Mouse (Mus musculus): ENCODE data around the gene Fn1.

Fn1 gene

DNA sequence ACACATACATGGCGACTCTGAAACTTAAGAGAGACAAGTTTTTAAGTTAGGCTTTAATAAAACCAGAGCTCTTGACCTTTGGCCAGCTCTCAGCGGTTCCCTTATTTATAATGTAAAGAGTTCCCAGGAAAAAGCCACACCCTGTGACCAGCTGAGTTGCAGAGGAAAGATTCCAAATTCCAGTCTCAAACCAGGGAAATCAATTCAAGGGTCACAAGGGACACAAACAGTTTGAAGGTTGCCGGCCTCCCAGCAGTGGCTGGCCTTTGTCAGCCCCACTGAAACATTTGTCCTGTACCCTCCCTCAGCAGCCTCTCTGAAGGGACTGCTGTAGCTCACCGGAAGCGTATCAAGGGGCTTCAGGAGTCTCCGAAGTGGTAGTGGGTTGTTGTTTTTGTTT is 2.3 kb downstream of the Fn1 start:
- CTCF ChIA-PET: no interaction called here

DNA sequence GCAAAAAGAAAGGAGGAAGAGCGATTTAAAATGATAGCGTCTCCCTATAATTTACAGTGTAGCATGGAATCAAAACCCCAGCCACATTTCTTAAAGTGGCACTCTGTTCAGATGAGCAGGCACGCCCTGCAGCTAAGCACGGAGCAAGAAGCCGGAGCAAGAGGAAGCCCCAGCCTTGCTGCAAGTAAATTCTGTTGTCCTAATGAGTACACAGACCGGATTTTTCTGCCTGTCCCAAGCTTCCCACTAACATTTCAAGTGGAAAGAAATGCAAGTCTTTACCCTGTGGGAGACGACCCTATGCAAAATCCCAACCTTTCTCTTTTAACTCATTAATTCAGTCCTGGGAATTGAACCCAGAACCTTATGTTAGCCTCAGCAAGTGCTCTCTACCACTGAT is 4.8 kb downstream of the Fn1 start:
- CTCF ChIA-PET: no interaction called here

DNA sequence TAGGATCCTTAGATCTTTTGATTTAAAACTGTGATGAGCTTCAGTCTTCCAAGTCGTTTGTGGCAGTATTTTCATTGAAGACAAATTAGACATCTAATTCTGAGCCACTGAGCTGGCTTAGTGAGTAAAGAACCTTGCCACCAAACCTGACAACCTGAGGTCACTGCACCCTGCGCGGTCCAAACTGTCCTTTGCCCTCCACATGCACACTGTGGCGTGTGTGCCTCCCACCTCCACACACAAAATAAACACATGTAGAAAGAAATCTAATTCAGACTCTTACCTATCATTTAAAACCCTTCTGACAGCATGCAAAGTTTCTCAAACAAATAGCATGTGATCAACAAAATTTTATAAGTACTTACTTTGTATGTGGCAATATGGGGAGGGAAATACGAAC is 6.2 kb downstream of the Fn1 start:
- CTCF ChIA-PET: no interaction called here

DNA sequence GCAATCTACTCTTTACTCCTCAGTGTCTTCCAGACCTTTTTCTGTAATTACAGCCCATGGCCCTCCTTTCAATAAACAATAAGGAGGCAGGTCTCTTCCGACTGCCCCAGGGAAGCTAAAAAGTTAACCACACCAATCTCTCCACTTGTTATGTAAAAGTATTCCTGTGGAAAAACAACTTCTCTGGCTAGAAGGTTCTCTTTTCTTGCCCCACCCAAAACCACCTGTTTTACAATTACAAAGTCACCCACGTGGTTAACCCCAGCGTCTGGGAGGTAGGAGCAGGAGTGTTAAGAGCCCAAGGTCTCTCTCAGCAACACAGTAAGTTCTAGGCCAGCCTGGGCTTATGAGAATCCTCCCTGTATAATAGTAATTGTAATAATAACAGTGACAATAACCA is 7.0 kb downstream of the Fn1 start:
- CTCF ChIA-PET: no interaction called here

DNA sequence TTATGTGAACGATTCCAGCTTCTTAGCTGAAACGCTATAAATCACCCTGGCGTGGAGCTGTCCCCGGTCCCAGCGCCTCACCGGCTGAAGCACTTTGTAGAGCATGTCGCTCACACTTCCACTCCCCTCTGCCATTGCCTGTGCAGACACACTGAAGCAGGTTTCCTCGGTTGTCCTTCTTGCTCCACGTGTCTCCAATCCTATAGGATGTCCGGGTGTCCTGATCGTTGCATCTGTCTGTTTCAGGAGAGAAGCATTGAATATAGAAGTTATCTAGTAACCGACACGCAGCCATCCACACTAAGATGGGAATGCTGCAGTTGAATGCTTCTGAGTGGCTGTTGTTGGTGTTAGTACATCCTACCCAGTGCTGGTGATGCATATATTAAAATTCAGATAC is 7.5 kb downstream of the Fn1 start:
- CTCF ChIA-PET: no interaction called here

DNA sequence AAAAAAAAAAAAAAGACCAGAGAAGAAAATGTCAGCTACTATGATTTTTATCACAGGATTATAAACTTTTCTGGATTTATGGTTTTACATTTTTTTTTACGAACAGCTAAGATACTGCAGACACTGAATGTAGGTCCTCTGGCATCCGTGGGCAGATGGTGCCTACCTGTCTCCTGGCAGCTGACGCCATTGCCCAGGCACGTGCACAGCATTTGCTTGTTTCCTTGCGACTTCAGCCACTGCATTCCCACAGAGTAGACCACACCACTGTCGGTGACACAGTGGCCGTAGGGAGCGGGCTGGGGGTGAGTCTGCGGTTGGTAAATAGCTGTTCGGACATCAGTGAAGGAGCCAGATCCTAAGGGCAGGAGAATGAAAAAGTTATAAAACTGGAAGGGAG is 10.2 kb downstream of the Fn1 start:
- CTCF ChIA-PET: no interaction called here

DNA sequence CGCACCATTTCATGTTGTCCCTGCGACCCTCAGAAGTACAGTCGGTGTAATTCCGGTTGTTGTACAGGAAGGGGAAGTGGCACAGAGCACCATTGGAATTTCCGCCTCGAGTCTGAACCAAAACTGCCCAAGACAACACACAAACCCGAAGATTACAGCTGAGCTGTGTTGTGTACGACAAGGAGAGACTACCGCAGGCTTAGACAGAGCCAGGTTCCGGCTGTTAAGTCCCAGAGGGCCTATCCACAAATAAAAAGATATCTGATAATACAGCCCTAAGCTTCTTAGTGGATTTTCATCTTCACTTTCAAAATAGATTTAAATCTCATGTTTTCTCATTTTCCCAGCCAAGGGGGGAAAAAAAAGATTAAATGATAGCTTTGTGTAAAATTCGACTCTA is 11.8 kb downstream of the Fn1 start:
- CTCF ChIA-PET: no interaction called here

DNA sequence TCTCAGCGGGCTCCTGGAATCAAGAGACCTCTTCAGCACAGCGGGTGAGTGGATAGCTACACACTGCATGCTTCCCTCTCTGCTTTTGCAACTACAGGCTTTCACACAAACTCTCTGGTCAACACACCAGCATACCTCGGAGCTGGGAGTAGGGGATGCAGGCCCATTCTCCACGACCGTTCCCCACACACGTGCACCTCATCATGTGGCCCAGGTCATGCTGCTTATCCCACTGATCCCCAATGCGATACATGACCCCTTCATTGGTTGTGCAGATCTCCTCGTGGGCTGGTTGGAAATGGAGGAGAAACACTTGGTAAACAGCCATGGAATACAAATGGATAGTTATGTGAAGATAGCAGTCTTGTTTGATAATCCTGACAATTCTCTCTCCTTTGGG is 12.8 kb downstream of the Fn1 start:
- CTCF ChIA-PET: no interaction called here

DNA sequence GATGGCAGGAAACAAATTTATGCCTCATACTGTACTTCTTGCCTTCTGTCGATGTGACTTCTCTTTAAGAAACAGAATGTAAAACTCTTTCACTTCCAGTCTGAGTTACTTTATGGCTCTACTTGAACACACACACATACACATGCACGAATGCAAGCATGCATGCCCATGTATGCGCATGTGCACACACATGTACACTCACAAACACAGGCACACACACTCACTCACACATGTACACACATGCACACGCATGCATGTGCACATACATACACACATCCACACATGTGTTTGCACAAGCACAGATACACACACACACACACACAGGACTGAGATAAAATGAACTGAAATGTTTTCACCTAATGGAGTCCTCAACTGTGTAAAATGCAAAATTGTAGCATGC is 16.3 kb downstream of the Fn1 start:
- CTCF ChIA-PET: no interaction called here

DNA sequence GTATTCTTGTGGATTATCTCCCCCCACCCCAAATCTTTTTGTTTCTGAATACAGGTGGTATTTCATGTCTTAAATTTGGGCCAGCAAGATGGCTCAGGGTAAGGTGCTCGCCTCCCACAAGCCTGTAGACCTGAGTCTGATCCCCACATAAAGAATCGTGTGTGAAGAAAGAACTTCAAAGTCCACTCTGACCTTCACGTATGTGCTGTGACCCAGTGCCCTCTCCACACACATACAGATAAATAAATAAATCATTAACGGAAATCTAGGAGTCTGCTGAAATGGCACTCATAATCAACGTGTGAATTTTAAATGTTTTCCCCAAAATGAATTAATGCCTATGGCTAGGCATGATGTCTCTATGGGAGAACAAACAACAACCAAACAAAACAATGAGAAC is 16.9 kb downstream of the Fn1 start:
- CTCF ChIA-PET: no interaction called here

DNA sequence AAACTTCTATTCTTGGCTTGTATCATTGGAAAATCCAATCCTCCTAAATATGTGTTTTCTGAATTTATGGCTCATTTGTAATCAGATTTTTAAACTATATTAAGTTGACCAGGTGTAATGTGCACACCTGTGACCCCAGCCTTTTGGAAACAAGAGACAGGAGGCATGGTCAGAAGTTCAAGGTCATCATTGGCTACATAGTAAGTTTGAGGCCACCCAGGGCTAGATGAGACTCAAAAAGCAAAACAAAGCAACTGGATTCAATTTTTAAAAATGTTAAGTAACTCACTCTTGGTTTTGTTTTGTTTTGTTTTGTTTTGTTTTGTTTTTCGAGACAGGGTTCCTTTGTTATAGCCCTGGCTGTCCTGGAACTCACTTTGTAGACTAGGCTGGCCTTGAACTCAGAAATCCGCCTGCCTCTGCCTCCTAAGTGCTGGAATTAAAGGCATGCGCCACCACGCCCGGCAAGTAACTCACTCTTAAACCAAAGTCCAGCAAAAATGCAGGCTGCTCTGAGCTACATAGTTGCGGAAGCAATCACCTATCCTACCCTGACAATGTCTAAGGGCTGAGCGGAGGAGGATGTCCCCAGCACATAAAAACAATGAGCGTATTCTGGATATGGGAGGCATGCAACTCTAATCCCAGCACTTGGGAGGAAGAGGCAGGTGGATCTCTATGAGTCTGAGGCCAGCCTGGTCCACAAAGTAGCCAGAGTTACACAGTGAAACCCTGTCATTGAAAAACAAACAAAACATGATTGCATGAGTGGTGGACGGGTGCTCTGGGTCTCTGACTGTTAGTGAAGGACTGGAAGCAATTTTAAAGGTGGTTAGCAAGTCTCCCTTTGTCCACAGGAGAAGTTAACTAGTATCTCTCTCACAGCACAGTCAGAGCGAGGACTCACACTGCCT is 17.6 kb downstream of the Fn1 start:
- CTCF ChIA-PET: no interaction called here

DNA sequence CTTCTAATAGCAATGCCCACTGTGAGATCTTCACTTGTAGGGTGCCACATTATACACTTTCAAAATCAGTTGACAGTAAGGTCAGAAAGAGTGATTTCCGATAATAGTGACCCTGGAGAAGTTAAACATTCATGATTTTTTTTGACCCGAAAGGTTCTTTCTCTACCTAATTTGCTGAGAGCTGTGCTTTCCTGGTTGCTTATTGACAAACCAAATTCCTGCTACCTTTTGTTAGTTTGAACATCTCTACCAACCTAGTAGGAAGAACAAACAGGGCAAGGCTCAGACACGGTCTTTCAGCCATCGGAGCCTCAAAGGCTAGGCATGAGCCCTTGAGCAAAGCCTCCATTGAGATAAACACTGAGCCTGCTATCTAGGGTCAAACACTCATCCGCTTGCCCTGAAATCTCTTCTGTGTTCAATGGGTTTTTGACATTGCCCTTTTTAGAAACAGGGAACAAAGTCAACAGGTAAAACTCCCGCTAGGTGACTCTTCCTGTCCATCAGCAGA is 18.5 kb downstream of the Fn1 start:
- CTCF ChIA-PET: no interaction called here

DNA sequence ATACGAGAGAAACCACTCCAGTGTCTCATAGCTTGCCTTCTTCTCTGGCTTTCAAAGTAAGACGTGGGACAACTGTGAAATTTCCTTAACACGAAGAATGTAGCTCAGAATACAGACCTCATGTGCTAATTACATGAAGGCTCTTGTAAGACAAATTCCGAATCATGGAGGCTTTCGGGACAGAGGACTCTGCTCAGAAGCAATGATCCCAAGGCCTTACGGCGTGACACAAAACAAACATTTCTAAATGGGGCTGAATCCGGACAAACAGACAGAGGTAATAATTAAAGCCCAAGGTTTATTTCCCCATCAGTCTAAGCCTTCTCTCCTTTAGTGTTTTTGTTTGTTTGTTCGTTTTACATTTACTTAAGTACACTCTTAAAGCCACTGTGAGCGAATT is 20.6 kb downstream of the Fn1 start:
- CTCF ChIA-PET: no interaction called here

DNA sequence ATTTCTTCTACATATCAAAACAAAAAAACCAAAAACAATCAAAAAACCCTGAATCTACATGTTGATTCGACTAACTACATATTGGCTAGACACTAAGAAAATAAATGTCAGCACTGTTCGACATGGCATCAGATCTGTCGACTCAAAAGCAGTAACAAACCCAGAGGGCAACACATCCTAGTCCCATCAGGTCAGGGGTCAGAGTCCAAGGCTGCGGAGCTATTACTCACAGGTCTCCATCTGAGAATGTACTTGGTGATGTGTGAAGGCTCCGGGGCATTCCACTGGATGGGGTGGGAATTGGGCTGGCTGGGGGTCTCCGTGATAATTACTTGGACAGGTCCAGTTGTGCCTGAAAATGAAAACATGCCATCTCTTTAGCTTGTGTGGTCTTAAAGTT is 21.2 kb downstream of the Fn1 start:
- CTCF ChIA-PET: no interaction called here

DNA sequence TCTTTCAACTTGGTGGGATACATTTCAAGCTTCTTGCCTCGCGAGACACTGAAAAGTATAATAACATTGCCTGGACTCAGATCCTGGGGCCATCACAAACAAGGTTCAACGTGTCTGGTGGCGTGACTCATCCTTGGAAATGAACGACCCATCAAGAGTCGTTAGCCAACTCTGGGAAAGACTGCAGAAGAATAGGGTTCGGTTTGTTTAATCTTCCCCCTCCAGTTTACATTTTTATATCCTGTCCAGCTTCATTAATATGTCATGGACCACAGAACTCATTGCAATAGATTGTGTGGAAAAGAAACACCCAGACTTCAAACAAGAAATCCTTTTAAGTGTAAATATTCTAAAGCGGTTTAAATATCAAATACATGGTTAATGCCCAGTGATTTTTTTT is 22.8 kb downstream of the Fn1 start:
- CTCF ChIA-PET: no interaction called here

DNA sequence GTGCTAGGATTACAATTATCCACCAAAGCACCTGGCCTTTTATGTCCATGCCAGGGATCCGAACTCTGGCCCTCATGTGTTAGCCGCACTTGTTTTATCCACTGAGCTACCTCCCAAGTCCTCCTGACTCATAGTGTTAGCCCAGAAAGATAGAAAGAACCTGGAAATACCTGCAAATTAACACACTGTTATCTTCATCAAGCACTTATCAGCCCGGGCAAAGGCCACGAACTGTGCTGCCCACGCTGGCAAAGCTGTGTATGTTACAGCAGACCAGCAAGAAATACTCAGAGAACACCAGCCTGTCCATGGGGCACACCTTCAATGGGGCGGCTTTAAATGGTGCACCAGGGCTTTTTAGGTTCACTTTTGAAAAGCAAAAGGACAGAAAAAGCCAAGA is 29.4 kb downstream of the Fn1 start:
- CTCF ChIA-PET: no interaction called here

DNA sequence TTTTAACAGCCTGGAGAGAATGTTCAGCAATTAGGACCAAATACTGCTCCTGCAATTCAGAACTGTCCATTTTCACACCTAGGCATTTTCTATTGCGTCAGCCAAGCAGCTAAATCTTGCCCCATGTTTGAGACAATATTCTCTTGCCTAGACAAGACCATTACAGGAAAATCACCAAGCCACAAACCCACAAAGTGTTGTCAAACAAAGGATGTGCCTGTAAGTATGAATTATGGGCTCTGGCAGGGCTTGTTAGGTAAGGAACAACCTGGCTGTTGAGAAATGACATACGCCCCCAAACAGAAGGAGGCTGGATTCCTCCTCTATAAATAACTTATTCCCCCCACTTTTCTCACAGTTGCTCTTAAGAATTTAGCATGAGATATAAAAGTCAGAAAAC is 31.5 kb downstream of the Fn1 start:
- CTCF ChIA-PET: no interaction called here

DNA sequence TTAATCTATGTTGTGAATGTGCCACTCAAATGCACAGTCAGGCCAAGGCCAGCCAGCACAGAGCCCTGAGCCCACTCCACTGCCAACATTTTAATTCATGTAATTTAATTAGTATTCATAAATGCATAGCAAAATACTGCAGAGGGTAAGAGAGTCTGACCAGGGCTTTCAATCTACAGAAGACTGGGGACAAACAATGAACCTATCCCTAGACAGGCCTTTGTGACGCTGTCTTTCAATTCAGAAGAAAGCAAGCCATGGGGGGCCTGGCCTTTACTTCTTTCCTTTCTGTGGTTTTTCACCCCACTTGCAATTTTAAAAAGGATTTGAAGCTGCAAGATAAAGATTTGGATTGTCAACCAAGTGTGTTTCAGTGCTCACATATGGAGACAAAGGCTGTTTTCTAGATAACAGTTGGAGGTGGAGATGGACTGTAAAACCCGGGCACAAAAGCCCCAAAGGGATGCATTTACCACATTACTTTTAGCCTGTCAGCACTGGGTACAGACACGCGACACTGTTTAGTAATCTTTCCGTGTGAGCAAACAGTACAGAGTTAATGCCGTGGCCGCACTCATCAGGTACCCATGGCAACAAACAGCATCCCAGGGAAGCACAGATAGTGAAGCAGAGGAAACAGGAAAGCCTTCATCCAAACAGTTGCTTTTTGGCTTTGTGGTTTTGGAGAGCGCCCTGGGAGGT is 38.3 kb downstream of the Fn1 start:
- CTCF ChIA-PET: no interaction called here

DNA sequence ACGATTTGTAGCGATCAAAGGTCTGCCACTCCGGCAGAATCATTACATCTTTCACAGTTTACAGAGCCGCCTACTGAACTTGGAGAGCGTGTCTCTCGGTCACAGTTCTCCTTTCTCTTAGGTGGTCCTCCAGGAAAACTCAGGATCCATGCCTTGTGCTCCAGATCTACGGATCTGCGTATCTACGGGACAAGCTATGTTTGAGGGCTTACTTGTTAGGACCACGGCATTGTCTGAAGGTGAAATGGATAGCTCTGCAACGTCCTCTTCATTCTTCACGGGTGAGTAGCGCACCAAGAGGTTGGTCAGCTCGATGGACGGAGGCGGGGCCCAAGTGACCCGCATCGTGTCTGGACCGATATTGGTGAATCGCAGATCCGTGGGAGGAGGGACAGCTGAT is 40.7 kb downstream of the Fn1 start:
- CTCF ChIA-PET: no interaction called here

DNA sequence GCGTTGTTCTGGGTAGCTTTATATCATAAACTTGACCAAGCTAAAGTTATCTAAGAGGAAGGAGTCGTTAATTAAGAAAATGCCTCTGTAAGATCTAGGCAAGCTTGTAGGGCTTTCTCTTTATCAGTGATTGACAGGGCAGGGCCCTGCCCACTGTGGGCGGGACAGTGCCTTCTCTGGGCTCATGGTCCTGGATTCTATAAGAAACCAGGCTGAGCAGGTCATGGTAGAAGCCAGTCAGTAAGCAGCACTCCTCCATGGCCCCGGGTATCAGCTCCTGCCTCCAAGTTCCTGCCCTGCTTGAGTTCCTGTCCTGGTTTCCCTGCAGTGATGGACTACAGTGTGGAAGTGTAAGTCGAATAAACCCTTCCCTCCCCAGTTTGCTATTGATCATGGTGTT is 43.1 kb downstream of the Fn1 start:
- CTCF ChIA-PET: no interaction called here

DNA sequence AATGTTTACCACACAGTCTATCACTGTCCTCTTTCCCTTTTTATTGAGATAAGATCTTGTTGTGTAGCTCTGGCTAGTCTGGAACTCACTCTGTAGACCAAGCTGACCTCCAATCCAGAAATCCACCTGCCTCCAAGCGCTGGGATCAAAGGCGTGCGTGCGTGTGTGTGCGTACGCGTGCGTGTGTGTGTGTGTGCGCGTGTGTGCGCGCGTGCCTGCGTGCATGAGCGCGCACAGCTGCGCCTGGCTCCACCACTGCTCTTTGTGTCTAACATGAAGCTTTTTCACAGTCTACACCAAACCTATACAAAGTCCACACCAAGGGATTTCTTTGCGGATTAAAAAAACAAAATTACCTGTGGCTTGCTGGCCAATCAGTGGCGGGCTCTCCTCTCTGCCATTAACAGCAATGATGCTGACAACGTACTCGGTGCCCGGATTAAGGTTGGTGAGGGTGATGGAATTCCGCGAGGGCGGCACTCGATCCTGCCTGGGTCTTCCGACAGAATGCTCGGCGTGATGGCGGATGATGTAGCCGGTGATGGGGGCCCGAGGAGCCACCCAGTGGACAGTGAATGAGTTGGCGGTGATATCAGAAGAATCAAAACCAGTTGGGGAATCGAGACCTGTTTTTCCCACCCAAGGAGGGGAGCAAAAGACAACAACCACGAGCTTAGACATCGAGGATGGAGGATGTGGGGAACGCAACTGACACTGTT is 43.8 kb downstream of the Fn1 start:
- CTCF ChIA-PET: no interaction called here

DNA sequence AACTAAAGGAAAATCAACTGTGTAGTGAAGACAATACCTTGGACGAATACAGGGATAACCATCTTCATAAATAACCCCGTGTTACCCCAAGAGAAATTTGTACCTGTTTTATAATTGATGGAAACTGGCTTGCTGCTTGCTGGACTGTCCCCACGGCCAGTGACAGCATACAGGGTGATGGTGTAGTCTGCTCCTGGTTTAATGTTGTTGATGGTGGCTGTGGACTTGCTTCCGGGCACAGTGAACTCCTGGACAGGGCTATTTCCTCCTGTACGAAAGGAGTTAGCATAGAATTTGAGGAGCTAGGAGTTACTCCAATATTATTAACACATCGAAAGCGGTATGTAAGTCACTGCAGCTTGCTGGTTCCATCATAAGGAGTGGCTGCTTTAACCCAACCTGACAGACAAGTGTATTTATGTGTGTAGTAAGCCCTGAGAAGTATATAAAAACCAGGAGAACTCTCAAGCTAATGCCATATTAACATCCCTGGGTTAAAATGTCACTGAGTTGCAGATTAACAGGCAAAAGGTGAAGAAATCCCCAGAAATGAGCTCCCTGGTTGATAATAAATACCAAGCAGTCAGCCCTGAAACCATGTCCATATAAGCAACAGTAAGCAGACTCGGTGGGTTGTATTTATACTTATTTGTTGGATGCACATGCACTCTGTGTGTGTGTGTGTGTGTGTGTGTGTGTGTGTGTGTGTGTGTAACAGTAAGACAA is 46.2 kb downstream of the Fn1 start:
- CTCF ChIA-PET: no interaction called here
